Mouse (Mus musculus): ENCODE measurements around the gene Slc22a23. TPM values are rescaled to one million over a fixed set of nuclear protein-coding genes. Genes with fewer than 3 reads are reported as not detected.

The Slc22a23 gene
- polyA plus RNA-seq, 1 experiment from 2014 or later = 15.2 TPM

- ATAC-seq = no peak
- Histone ChIP-seq H3K4me1 (ENCODE audit: control insufficient read depth, insufficient read depth, low read length) (peaks cover 13% of the 10 kb centered on the region; the same call in 1 of the 2 replicates), H3K36me3 (ENCODE audit: control insufficient read depth, insufficient read depth, low read length) (no peaks in the 10 kb centered on the region), H3K9me3 (replicated peaks; ENCODE audit: control insufficient read depth, low read length, poor library complexity, severe bottlenecking) (no peaks in the 10 kb centered on the region), H3K9ac (ENCODE audit: low read depth, low read length) (no peak overlapping the region), H3K4me3 (ENCODE audit: low read depth, low read length) (no peak overlapping the region), H3K4me2 (ENCODE audit: low read length) (no peak overlapping the region), H3K27ac (ENCODE audit: low read length) (no peak overlapping the region), H3K27me3 (ENCODE audit: control insufficient read depth, insufficient read depth, low read depth, low read length) (no peaks in the 10 kb centered on the region)
- 33% methylated on average over 12 of the region's 12 CpGs for WGBS
Measured at GRCm38 (mm10) chr13:34227720-34228661, 117.0 kb downstream of the Slc22a23 start.

DNA sequence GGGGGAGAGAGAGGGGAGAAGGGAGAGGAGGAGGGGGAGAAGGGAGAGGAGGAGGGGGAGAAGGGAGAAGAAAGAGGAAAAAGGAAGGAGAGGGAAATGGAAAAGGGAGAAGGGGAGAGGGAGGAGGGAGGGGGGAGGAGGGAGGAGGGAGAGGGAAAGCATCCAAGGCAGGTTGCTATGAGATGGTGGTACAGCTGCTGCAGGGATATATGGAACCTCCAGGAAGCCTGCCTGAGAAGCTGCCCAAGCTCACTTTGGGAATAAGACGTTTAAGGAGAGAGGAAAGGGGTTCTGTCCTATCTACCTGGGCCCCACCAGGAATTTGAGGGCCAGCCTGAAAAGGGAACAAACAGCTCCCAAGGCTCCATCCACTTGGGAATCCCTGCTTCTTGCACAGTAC is 118.0 kb downstream of the Slc22a23 start:
- Histone ChIP-seq H3K4me3 (ENCODE audit: low read depth, low read length) (no peak overlapping the region), H3K4me1 (ENCODE audit: control insufficient read depth, insufficient read depth, low read length) (peaks cover 16% of the 10 kb centered on the region; the same call in 1 of the 2 replicates), H3K27ac (ENCODE audit: low read length) (no peak overlapping the region), H3K27me3 (ENCODE audit: control insufficient read depth, insufficient read depth, low read depth, low read length) (no peaks in the 10 kb centered on the region), H3K9me3 (replicated peaks; ENCODE audit: control insufficient read depth, low read length, poor library complexity, severe bottlenecking) (no peaks in the 10 kb centered on the region), H3K36me3 (ENCODE audit: control insufficient read depth, insufficient read depth, low read length) (no peaks in the 10 kb centered on the region), H3K4me2 (ENCODE audit: low read length) (no peak overlapping the region), H3K9ac (ENCODE audit: low read depth, low read length) (no peak overlapping the region)
- WGBS = 0% methylated on average over 1 of the region's 1 CpGs
- ATAC-seq = no peak

GRCm38 (mm10) chr13:34222985-34223384 is 122.0 kb downstream of the Slc22a23 start:
- no peak overlapping the region for H3K4me3 ChIP-seq (ENCODE audit: low read depth, low read length)
- ATAC-seq = peak; percentile 34; the same call in 1 of the 2 replicates
- H3K27me3 ChIP-seq (ENCODE audit: control insufficient read depth, insufficient read depth, low read depth, low read length) = no peaks in the 10 kb centered on the region
- H3K4me2 ChIP-seq (ENCODE audit: low read length) = no peak overlapping the region
- no peak overlapping the region for H3K9ac ChIP-seq (ENCODE audit: low read depth, low read length)
- peaks cover 3% of the 10 kb centered on the region; the same call in 1 of the 2 replicates for H3K36me3 ChIP-seq (ENCODE audit: control insufficient read depth, insufficient read depth, low read length)
- H3K9me3 ChIP-seq (replicated peaks; ENCODE audit: control insufficient read depth, low read length, poor library complexity, severe bottlenecking) = no peaks in the 10 kb centered on the region
- H3K27ac ChIP-seq (ENCODE audit: low read length) = peak overlapping the region; percentile 72
- peaks cover 13% of the 10 kb centered on the region; the same call in 1 of the 2 replicates for H3K4me1 ChIP-seq (ENCODE audit: control insufficient read depth, insufficient read depth, low read length)
- WGBS = 22% methylated on average over 7 of the region's 7 CpGs

- Histone ChIP-seq H3K36me3 (ENCODE audit: control insufficient read depth, insufficient read depth, low read length) (peaks cover 3% of the 10 kb centered on the region; the same call in 1 of the 2 replicates), H3K9ac (ENCODE audit: low read depth, low read length) (no peak overlapping the region), H3K4me3 (ENCODE audit: low read depth, low read length) (no peak overlapping the region), H3K4me2 (ENCODE audit: low read length) (no peak overlapping the region), H3K4me1 (ENCODE audit: control insufficient read depth, insufficient read depth, low read length) (peaks cover 13% of the 10 kb centered on the region; the same call in 1 of the 2 replicates), H3K27ac (ENCODE audit: low read length) (no peak overlapping the region), H3K9me3 (replicated peaks; ENCODE audit: control insufficient read depth, low read length, poor library complexity, severe bottlenecking) (no peaks in the 10 kb centered on the region), H3K27me3 (ENCODE audit: control insufficient read depth, insufficient read depth, low read depth, low read length) (no peaks in the 10 kb centered on the region)
- no peak for ATAC-seq
- WGBS = 83% methylated on average over 3 of the region's 3 CpGs
Measured at GRCm38 (mm10) chr13:34219728-34220127, 125.3 kb downstream of the Slc22a23 start.

- 65% methylated on average over 3 of the region's 3 CpGs for WGBS
- Histone ChIP-seq H3K27ac (ENCODE audit: low read length) (no peak overlapping the region), H3K4me2 (ENCODE audit: low read length) (no peak overlapping the region), H3K9me3 (replicated peaks; ENCODE audit: control insufficient read depth, low read length, poor library complexity, severe bottlenecking) (no peaks in the 10 kb centered on the region), H3K4me1 (ENCODE audit: control insufficient read depth, insufficient read depth, low read length) (peaks cover 10% of the 10 kb centered on the region; the same call in 1 of the 2 replicates), H3K4me3 (ENCODE audit: low read depth, low read length) (no peak overlapping the region), H3K36me3 (ENCODE audit: control insufficient read depth, insufficient read depth, low read length) (peaks cover 3% of the 10 kb centered on the region; the same call in 1 of the 2 replicates), H3K27me3 (ENCODE audit: control insufficient read depth, insufficient read depth, low read depth, low read length) (no peaks in the 10 kb centered on the region), H3K9ac (ENCODE audit: low read depth, low read length) (no peak overlapping the region)
- no peak for ATAC-seq
Measured at GRCm38 (mm10) chr13:34218776-34219175, 126.2 kb downstream of the Slc22a23 start.

DNA sequence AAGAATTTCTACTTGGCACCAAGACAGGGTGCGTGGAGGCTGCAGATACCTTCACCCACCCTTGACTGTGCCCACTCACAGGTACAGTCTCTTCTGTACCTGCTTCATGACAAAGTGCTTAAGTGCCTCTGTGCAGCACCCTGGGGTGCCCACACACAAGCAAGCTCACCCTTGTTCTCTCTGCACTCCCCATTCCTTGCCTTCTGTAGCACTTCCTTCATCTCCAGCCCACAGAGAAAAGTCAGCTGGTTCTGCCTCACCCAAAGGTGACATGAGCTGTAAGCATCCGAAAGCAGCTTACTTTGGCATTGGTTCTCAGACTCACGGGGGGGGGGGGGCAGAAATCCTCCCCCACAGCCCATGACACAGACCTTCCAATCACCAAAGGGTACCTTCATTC is 130.1 kb downstream of the Slc22a23 start:
- H3K4me2 ChIP-seq (ENCODE audit: low read length) = no peak overlapping the region
- H3K27ac ChIP-seq (ENCODE audit: low read length) = no peak overlapping the region
- ATAC-seq = no peak
- no peak overlapping the region for H3K4me3 ChIP-seq (ENCODE audit: low read depth, low read length)
- no peaks in the 10 kb centered on the region for H3K36me3 ChIP-seq (ENCODE audit: control insufficient read depth, insufficient read depth, low read length)
- no peaks in the 10 kb centered on the region for H3K9me3 ChIP-seq (replicated peaks; ENCODE audit: control insufficient read depth, low read length, poor library complexity, severe bottlenecking)
- H3K27me3 ChIP-seq (ENCODE audit: control insufficient read depth, insufficient read depth, low read depth, low read length) = no peaks in the 10 kb centered on the region
- H3K4me1 ChIP-seq (ENCODE audit: control insufficient read depth, insufficient read depth, low read length) = no peaks in the 10 kb centered on the region
- WGBS = 93% methylated on average over 3 of the region's 3 CpGs
- H3K9ac ChIP-seq (ENCODE audit: low read depth, low read length) = no peak overlapping the region

DNA sequence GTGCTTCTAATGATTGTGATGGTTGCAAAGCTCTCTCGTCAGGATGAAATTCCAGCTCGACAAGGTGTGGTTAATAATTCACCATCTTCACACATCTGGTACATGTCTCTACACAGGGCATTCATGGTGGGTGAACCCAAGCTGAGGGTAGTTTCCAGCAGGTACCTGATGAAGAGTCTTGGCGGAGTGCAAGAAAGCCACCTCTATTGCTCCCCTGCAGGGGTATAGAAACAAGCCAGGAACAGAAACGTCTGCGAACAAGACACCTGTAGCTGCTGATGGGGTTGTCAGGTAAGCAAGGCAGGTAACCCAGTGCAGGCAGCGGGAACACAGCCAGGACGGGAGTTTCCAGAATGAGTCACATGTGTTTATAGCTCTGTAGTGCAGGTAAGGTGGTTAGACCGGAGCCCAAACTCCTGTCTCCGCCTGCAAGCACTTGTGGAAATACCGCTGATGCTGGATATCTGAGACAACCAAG is 132.2 kb downstream of the Slc22a23 start:
- Histone ChIP-seq H3K4me1 (ENCODE audit: control insufficient read depth, insufficient read depth, low read length) (no peaks in the 10 kb centered on the region), H3K36me3 (ENCODE audit: control insufficient read depth, insufficient read depth, low read length) (no peaks in the 10 kb centered on the region), H3K4me2 (ENCODE audit: low read length) (no peak overlapping the region), H3K4me3 (ENCODE audit: low read depth, low read length) (no peak overlapping the region), H3K9me3 (replicated peaks; ENCODE audit: control insufficient read depth, low read length, poor library complexity, severe bottlenecking) (no peaks in the 10 kb centered on the region), H3K27ac (ENCODE audit: low read length) (no peak overlapping the region), H3K9ac (ENCODE audit: low read depth, low read length) (no peak overlapping the region), H3K27me3 (ENCODE audit: control insufficient read depth, insufficient read depth, low read depth, low read length) (no peaks in the 10 kb centered on the region)
- WGBS = 80% methylated on average over 10 of the region's 10 CpGs
- ATAC-seq = no peak

DNA sequence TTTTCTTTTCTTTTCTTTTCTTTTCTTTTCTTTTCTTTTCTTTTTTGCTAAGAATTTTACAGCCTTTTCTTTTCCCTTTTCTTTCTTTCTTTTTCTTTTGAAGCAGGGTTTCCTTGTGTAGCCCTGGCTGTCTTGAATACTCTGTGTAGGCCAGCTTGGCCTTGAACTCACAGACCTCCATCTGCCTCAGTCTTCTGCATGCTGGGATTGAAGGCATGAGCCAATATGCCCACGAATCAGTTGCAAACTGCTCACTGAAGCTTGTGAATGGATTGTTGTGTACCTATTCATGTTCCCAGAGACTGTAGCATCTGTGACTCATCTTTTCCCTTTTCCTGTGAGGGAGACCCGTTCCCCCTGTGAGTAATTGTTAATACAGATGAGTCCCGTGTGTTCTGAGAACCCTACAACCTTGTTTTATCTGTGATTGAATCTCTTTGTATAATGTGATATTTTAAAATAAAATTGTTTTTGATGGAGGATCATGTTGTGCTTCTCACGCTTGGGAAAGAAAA is 133.7 kb downstream of the Slc22a23 start:
- ATAC-seq = no peak
- H3K4me2 ChIP-seq (ENCODE audit: low read length) = no peak overlapping the region
- 66% methylated on average over 4 of the region's 4 CpGs for WGBS

More for the DNA sequence above, 133.7 kb downstream of the Slc22a23 start:
- Histone ChIP-seq H3K9me3 (replicated peaks; ENCODE audit: control insufficient read depth, low read length, poor library complexity, severe bottlenecking) (no peaks in the 10 kb centered on the region), H3K27ac (ENCODE audit: low read length) (no peak overlapping the region), H3K4me1 (ENCODE audit: control insufficient read depth, insufficient read depth, low read length) (no peaks in the 10 kb centered on the region), H3K36me3 (ENCODE audit: control insufficient read depth, insufficient read depth, low read length) (no peaks in the 10 kb centered on the region), H3K9ac (ENCODE audit: low read depth, low read length) (no peak overlapping the region), H3K27me3 (ENCODE audit: control insufficient read depth, insufficient read depth, low read depth, low read length) (no peaks in the 10 kb centered on the region), H3K4me3 (ENCODE audit: low read depth, low read length) (no peak overlapping the region)

All from midbrain, embryonic 16.5 days (tissue).